Mouse (Mus musculus) stomach, postnatal 0 days (tissue): ENCODE data around the gene Eps8.

ENCODE experiments used
- CTCF ChIP-seq: IDR thresholded peaks from 2 replicates; pipeline ENCODE4 v1.5.1; 2016; ENCODE audit warnings: antibody characterized with exemption, low read depth, mild to moderate bottlenecking, moderate library complexity
- EP300 ChIP-seq: optimal IDR thresholded peaks from 2 replicates; pipeline ENCODE3; 2016; ENCODE audit warnings: antibody characterized with exemption

DNA sequence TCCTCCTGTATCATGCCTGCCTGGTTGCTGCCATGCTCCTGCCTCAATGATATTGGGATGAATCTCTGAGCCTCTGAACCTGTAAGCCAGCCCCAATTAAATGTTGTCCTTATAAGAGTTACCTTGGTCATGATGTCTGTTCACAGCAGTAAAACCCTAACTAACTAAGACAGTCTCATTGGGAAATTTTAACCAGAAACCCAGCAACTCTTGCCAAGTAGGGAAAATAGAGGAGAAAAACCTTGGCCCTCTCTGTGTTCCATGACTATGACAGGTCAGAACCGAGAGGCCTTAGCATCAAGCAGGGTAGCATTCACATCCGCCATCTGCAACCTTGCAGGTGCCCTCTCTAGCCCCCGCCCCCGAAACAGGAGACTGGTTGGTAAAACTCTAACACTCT, 78.6 kb downstream of the Eps8 start:
- no peak for TF ChIP-seq CTCF
- no peak for TF ChIP-seq EP300
